Mouse (Mus musculus) kidney, embryonic 14.5 days (tissue): ENCODE results near the gene Klk1b5. TPM values are rescaled to one million over a fixed set of nuclear protein-coding genes. Genes with fewer than 3 reads are reported as not detected.
A peak's percentile ranks its signal among the peaks of the same experiment; 100 is the strongest.
"Not testable (repeated sequence)": the region's sequence is repeated elsewhere in the genome, so short reads cannot be mapped to it uniquely, and the experiment has no call there.

Experiments
- ATAC-seq: fragments of 200-750 bp; cut with Nextera tagmentation; 2 replicates; pipeline ENCODE4 v1.8.0; 2017; ENCODE audit warnings: moderate number of reproducible peaks, mild to moderate bottlenecking, moderate TSS enrichment, moderate library complexity; ENCODE audit not compliant: low FRiP score, low TSS enrichment
- H3K27ac ChIP-seq: fragments of 300-500 bp; sonication (generic); 2 replicates; pipeline ENCODE4 v1.5.1; 2014; ENCODE audit warnings: low read depth, mild to moderate bottlenecking, low read length, moderate library complexity, mixed read lengths
- H3K27me3 ChIP-seq: fragments of 300-500 bp; sonication (generic); 2 replicates; pipeline ENCODE4 v1.6.1; 2014; ENCODE audit warnings: mild to moderate bottlenecking, low read length; ENCODE audit not compliant: control insufficient read depth, insufficient read depth
- H3K36me3 ChIP-seq: fragments of 300-500 bp; sonication (generic); 2 replicates; pipeline ENCODE4 v1.6.1; 2014; ENCODE audit warnings: low read length, mixed read lengths; ENCODE audit not compliant: control insufficient read depth, insufficient read depth
- H3K4me1 ChIP-seq: fragments of 300-500 bp; sonication (generic); 2 replicates; pipeline ENCODE4 v1.6.1; 2014; ENCODE audit warnings: low read length, mixed read lengths; ENCODE audit not compliant: control insufficient read depth, insufficient read depth
- H3K4me2 ChIP-seq: fragments of 300-500 bp; sonication (generic); replicated peaks from 2 replicates; pipeline ENCODE4 v1.6.1; 2014; ENCODE audit warnings: low read depth, mild to moderate bottlenecking, low read length
- H3K4me3 ChIP-seq: fragments of 300-500 bp; sonication (generic); 2 replicates; pipeline ENCODE4 v1.5.1; 2014; ENCODE audit warnings: mild to moderate bottlenecking, low read length
- H3K9ac ChIP-seq: fragments of 300-500 bp; sonication (generic); 2 replicates; pipeline ENCODE4 v1.6.1; 2014; ENCODE audit warnings: low read depth, mild to moderate bottlenecking, low read length, moderate library complexity
- H3K9me3 ChIP-seq: fragments of 300-500 bp; sonication (generic); 2 replicates; pipeline ENCODE4 v1.6.1; 2016; ENCODE audit warnings: low read length; ENCODE audit not compliant: control insufficient read depth
- WGBS: fragments of 180-500 bp; shearing (Covaris S2); extraction: QIAGEN DNeasy Blood & Tissue Kit; methylation state at CpG from one replicate; pipeline ENCODE4 v1.1.7; 2014; 5-methylcytosine and 5-hydroxymethylcytosine counted together
- polyA plus RNA-seq: library from polyadenylated mRNA; unstranded; fragments of >200 nt; fragmentation: Nextera tagmentation; extraction: Ambion mirVana; gene quantifications from 2 replicates; pipeline ENCODE4 v1.2.1, GENCODE M21; 2014

The Klk1b5 gene
- polyA plus RNA-seq, 1 experiment from 2014 or later: not detected

DNA sequence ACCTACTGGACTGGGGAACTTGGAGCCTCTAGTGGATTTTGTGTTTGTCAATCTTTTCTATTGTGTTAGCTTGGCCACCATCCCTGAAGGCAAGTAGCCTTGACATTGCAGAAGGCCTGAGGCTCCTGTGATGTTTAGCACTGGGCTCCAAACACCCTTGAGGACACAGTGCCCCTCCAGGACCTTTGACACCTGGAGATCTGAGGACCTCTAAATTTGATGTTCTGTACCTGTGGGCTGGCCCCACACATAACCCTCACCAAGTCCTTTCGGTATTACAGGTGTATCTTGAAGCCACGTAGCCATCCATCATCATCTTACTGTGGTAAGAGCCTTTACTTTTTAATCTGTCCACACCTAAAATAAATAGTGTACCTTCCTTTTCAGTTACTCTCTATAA is 32.2 kb downstream of the Klk1b5 start:
- peaks cover 47% of the 10 kb centered on the region for H3K36me3 ChIP-seq
- H3K27me3 ChIP-seq: no peaks in the 10 kb centered on the region
- ATAC-seq: no peak
- 84% methylated on average over 2 of the region's 2 CpGs for WGBS
- H3K9ac ChIP-seq: peak overlapping the region; percentile 95
- H3K27ac ChIP-seq: no peak overlapping the region
- H3K4me3 ChIP-seq: peak overlapping the region; percentile 96
- H3K4me2 ChIP-seq: peak overlapping the region; percentile 88
- no peaks in the 10 kb centered on the region for H3K9me3 ChIP-seq
- peaks cover 26% of the 10 kb centered on the region for H3K4me1 ChIP-seq

DNA sequence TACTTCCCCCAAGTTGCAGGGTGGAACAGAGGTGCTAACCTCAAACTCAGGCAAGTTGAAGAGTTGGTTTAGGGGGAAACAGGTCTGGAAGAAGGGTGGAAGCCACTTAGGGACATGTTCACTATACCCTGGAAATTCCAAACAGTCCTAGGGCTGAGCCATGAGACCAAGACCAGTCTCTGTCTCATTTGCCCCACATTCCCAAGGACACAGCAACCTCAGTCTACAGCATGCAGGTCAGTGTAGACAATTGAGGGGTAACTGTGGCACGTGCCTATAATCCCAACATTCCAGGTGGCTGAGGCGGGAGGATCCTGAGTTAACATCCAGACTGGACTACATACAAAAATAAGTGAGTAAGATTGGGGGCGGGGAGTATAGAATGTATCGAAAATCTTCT is 33.5 kb downstream of the Klk1b5 start:
- no peak for ATAC-seq
- no peak overlapping the region for H3K9ac ChIP-seq
- WGBS: 95% methylated on average over 4 of the region's 4 CpGs
- H3K27me3 ChIP-seq: no peaks in the 10 kb centered on the region
- no peaks in the 10 kb centered on the region for H3K9me3 ChIP-seq
- H3K4me2 ChIP-seq: no peak overlapping the region
- H3K36me3 ChIP-seq: peaks cover 57% of the 10 kb centered on the region
- H3K4me1 ChIP-seq: peaks cover 26% of the 10 kb centered on the region
- no peak overlapping the region for H3K4me3 ChIP-seq
- no peak overlapping the region for H3K27ac ChIP-seq

DNA sequence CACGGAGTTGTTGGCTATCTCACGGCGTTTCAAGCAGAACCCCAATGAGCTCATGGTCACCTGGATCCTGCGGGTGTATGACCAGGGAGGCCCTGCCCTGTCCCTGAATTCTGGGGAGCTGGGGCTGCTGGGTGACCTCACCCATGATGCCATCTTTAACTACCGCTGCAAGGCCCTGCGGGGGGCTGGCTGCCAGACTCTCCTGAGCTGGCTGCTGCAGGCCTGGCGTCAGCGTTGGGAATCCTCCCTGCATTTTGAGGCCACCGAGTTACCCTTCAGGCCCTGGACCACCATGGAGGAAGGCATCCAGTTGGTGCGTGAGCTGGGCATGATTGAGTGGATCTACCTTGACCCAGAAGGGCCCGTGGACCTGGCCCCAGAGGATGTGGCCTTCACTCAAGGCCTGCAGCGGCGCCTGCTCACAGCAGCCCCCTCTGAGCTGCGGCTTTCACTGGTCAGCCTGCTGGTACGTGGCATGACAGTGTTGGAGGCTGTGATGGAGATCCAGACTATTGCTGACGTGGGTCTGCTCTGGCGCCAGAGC is 35.1 kb downstream of the Klk1b5 start:
- H3K27me3 ChIP-seq, H3K9me3 ChIP-seq, H3K4me3 ChIP-seq, H3K9ac ChIP-seq, H3K27ac ChIP-seq, H3K4me2 ChIP-seq, ATAC-seq: not testable (repeated sequence)
- WGBS: 90% methylated on average over 17 of the region's 17 CpGs
- H3K36me3 ChIP-seq: peaks cover 57% of the 10 kb centered on the region
- H3K4me1 ChIP-seq: peaks cover 21% of the 10 kb centered on the region

DNA sequence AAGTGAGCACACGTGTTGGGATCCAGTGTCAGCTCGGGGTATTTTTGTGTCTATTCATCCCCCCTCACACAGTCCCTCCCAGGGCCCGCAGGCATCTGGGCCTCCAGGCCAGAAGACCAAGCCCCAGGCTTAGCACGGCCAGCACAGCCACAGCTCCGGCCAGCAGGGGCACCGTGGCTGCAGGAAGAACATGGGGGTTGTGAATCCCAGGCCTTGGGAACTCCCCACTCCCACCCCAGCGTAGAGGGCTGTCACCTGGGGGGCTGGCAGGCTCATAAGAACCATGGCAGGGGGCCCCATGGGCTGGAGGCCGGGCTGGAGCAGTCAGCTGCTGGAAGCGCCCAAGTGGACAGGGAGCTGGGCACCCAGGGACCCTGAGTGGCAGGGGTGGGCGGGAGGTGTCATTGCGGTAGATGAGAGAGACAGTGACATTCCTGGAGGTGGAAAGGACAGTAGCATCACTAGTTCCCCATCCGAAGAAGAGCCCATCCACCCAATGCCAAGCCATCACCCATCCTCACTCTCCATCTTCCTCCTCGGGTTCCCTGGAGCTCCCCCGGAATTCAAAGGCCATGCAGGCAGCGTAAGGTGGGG is 37.4 kb downstream of the Klk1b5 start:
- H3K27ac ChIP-seq: 0 out of 2 replicates have a peak overlapping the region, but pooled peaks have one; percentile 11
- H3K4me2 ChIP-seq: no peak overlapping the region
- no peak overlapping the region for H3K4me3 ChIP-seq
- no peaks in the 10 kb centered on the region for H3K9me3 ChIP-seq
- H3K4me1 ChIP-seq: peaks cover 14% of the 10 kb centered on the region
- no peak overlapping the region for H3K9ac ChIP-seq
- ATAC-seq: no peak
- H3K36me3 ChIP-seq: peaks cover 53% of the 10 kb centered on the region
- WGBS: 77% methylated on average over 15 of the region's 15 CpGs
- H3K27me3 ChIP-seq: no peaks in the 10 kb centered on the region

DNA sequence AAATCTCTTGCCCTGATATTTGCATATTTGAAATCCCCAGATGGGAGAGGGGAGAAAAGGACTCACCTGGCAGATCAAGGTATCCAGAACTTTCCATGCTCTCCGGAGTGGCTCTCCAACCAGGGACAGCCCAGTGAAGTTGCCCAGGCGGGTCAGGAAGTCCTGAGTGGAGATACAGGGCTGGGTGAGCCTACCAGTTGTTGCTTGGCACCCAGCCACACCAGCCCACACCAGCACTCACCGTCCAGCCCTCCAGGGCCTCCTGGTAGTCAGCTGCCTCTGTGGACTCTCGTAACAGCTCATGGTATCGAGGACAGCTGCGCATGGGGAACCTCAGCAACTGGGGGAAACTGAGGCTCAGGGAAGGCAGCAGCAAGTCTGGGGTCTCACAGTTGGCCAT is 39.2 kb downstream of the Klk1b5 start:
- Histone ChIP-seq H3K4me1 (0 out of 2 replicates have a peak, but pooled peaks cover 3% of the 10 kb centered on the region), H3K4me2 (no peak overlapping the region), H3K9me3 (no peaks in the 10 kb centered on the region), H3K9ac (no peak overlapping the region), H3K27me3 (no peaks in the 10 kb centered on the region), H3K27ac (no peak overlapping the region), H3K4me3 (no peak overlapping the region), H3K36me3 (peaks cover 35% of the 10 kb centered on the region)
- 85% methylated on average over 6 of the region's 6 CpGs for WGBS
- no peak for ATAC-seq

DNA sequence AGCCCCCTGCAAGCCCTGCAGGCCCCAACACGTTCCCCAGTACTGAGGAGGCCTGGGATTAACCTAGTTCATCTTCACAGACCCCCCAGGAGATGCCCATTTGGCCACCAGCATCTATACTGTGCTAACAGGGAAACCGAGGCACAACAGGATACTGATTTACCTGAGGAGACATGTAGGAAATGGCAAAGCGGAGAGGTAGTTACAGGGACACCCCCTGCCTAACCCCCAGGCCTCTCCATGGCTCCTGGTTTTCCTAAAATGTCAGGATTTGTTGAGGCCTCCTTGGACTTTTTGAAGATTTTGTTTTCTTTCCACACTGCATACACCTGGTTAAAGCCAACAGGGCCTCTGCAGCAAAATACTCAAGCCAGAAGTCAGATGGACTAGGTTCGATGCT is 41.5 kb downstream of the Klk1b5 start, which contains the start of gene Acp4:
Acp4 (minus strand) TSS at position 101 of the 400 bp plus-strand sequence.
- Histone ChIP-seq H3K4me1 (0 out of 2 replicates have a peak, but pooled peaks cover 2% of the 10 kb centered on the region), H3K27me3 (no peaks in the 10 kb centered on the region; the same call in 1 of the 2 replicates), H3K36me3 (peaks cover 17% of the 10 kb centered on the region), H3K9ac (no peak within 1 kb of the TSS), H3K9me3 (no peaks in the 10 kb centered on the region), H3K4me3 (no peak within 1 kb of the TSS), H3K27ac (no peak within 1 kb of the TSS), H3K4me2 (no peak within 1 kb of the TSS)
- no peak for ATAC-seq
- WGBS: 81% methylated on average over 4 of the region's 4 CpGs

DNA sequence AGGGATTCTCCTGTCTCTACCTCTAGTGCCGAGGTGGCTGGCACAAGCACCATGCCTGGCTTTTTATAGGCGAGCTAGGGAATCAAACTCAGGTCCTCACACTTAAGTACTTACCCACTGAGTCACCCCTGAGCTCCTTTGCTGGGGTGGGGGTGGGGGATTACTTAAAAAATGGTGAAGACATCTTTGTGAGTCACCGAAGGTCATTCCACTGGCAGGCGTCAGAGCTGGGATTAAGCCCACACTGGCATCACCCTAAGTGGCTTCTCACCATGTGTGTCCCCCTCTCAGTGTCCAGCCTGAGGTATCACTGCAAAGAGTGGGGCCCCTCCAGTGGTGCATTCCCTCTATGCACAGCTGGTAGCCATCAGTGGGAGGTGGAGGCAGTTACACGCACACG is 44.7 kb downstream of the Klk1b5 start:
- Histone ChIP-seq H3K9me3 (no peaks in the 10 kb centered on the region), H3K27me3 (no peaks in the 10 kb centered on the region; the same call in 1 of the 2 replicates), H3K27ac (no peak overlapping the region), H3K9ac (no peak overlapping the region), H3K36me3 (no peaks in the 10 kb centered on the region), H3K4me1 (0 out of 2 replicates have a peak, but pooled peaks cover 4% of the 10 kb centered on the region), H3K4me3 (no peak overlapping the region), H3K4me2 (no peak overlapping the region)
- 82% methylated on average over 6 of the region's 6 CpGs for WGBS
- ATAC-seq: no peak

DNA sequence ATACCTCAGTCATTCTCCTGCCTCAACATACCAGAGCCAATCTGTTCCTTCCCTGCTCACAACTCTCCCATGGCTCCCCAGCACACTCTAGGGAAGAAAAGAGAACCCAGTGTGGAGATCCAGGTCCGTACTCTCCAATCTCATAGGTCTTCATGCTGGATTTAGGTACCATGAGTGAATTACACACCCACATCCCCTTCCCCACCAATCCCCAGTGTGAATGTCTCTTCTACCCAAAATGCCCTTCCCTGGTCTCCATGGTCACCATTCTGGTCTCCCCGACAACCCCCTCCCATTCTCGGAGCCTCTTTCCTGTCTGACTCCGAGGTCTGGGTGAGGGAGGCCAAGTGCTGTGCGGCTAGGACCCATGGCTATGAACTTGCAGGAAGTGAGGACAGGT is 45.4 kb downstream of the Klk1b5 start, which contains the start of gene Gm15517:
Gm15517 (plus strand) TSS at position 301 of the 400 bp plus-strand sequence.
- H3K4me1 ChIP-seq: 0 out of 2 replicates have a peak, but pooled peaks cover 4% of the 10 kb centered on the region
- 53% methylated on average over 5 of the region's 5 CpGs for WGBS
- no peaks in the 10 kb centered on the region for H3K9me3 ChIP-seq
- no peak for ATAC-seq
- H3K27me3 ChIP-seq: no peaks in the 10 kb centered on the region; the same call in 1 of the 2 replicates
- no peaks in the 10 kb centered on the region for H3K36me3 ChIP-seq
- no peak within 1 kb of the TSS for H3K4me2 ChIP-seq
- H3K4me3 ChIP-seq: no peak within 1 kb of the TSS
- H3K27ac ChIP-seq: no peak within 1 kb of the TSS
- H3K9ac ChIP-seq: no peak within 1 kb of the TSS
